8 mouse cellular contexts compared by ENCODE assay signal in the genomic region with DNA sequence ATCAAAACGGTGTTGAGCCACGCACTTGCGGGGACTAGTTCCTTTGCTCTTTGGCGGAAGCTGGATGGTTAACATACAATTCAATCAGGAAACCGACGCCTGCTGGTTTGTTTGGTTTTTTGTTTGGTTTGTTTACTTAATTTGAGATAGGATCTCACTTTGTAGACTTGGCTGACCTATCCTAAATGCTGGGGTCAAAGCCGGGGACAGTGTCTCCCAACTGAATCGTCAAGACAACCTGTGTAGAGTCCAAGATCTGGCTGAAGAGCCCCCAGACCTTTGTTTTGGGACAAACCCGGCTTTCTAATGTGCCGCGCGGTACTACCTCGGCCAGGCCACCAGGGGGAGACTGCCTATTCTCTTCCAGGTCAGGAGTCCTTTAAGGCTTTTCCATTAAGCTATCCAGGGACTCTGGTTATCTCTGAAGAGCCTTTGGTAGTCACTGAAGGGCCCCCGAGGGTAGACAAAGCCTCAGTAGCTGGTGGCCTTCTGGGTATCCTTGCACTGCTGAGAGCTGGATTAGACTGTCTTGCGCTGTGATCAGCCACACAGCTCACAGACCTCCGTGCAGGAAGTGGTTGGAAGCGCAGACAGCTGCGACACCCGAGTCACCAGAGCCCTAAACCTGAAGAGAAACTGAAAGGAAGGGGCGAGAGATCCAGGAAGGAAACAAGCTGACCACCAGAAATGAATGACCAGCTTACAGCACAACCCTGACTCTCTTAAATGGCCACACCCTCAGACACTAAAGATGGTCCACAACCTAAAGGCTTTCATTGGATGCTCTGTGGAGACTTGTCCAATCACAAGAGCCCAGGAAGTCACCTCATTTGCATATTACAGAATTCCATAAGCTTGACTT. TPM values are rescaled to one million over a fixed set of nuclear protein-coding genes. Genes with fewer than 3 reads are reported as not detected.
DNase-seq lines count a peak whose midpoint lies in the region; ATAC-seq lines count a peak whose summit lies in the region.

No protein-coding gene starts in this region.

- no peaks in the 10 kb centered on the region for H3K9me3 ChIP-seq in embryonic facial prominence, embryonic 14.5 days (ENCODE audit: control insufficient read depth, low read length)

- peak; percentile 53 to 82 for DNase-seq in adrenal gland, adult (ENCODE audit: inconsistent age in 2 of 2, low spot score in 1 of 2)
- no peak for DNase-seq in adrenal gland, postnatal 4 days (ENCODE audit: low spot score in 2 of 2)
- peak; percentile 68 for DNase-seq in adrenal gland, postnatal 10 days
- DNase-seq in embryonic facial prominence, embryonic 14.5 days (ENCODE audit: low spot score): peak; percentile 60
- DNase-seq in heart, postnatal 10 days: peak; percentile 57 to 78
- peak; percentile 61 to 75 for DNase-seq in kidney, postnatal 36 days
- peak; percentile 64 to 70 for DNase-seq in lung, postnatal 4 days
- DNase-seq in spleen, adult 12 weeks (ENCODE audit: low spot score): peak; percentile 80

- no peaks in the 10 kb centered on the region for H3K27me3 ChIP-seq in embryonic facial prominence, embryonic 14.5 days (replicated peaks; ENCODE audit: control insufficient read depth, insufficient read depth, low read length)

- H3K4me1 ChIP-seq in embryonic facial prominence, embryonic 14.5 days (ENCODE audit: control insufficient read depth, insufficient read depth, low read length): no peaks in the 10 kb centered on the region

- H3K27ac ChIP-seq in embryonic facial prominence, embryonic 14.5 days (replicated peaks; ENCODE audit: low read depth, low read length): no peak overlapping the region

- 35% methylated on average over 20 of the region's 20 CpGs for WGBS in embryonic facial prominence, embryonic 14.5 days

- no peak overlapping the region for H3K9ac ChIP-seq in embryonic facial prominence, embryonic 14.5 days (ENCODE audit: low read depth, low read length)

- H3K4me2 ChIP-seq in embryonic facial prominence, embryonic 14.5 days (ENCODE audit: low read depth, low read length): peak overlapping the region; percentile 37

- peak overlapping the region; percentile 16; the same call in 1 of the 2 replicates for H3K4me3 ChIP-seq in embryonic facial prominence, embryonic 14.5 days (ENCODE audit: low read depth, low read length)

- peak; percentile 64 for ATAC-seq in embryonic facial prominence, embryonic 14.5 days (ENCODE audit: low read depth)

- intact Hi-C loops in heart, postnatal 10 days (cut with DNase I): loop anchor here (5.0 kb wide), 1 partner anchor 369 kb away; no protein-coding TSS in a partner anchor

- peaks cover 21% of the 10 kb centered on the region for H3K36me3 ChIP-seq in embryonic facial prominence, embryonic 14.5 days (ENCODE audit: control insufficient read depth, insufficient read depth, low read length)

RNA-seq across cellular contexts. Expression of a gene that starts 10.3 kb away (rescaled TPM):
- 1 to 10 TPM; 2.7 to 4.9 TPM for total RNA-seq in adrenal gland, postnatal 4 days (2021)
- 1 to 10 TPM; 1.2 to 2.1 TPM for total RNA-seq in adrenal gland, postnatal 10 days (2021)
- polyA plus RNA-seq in embryonic facial prominence, embryonic 14.5 days (2014; fragmentation: Nextera tagmentation; extraction: Ambion mirVana): 0.07 TPM in 1 of 2 replicates, not detected in the other
- total RNA-seq in heart, postnatal 10 days (2021): under 1 TPM in 1 of 2 experiments, not detected in 1; 0.12 TPM

RNA-seq across cellular contexts. Expression of a gene that starts 10.7 kb away (rescaled TPM):
- total RNA-seq in adrenal gland, postnatal 4 days (2021): 100 to 1,000 TPM; 171 to 181 TPM
- total RNA-seq in adrenal gland, postnatal 10 days (2021): 100 to 1,000 TPM; 154 to 156 TPM
- 256 and 271 TPM in 2 replicates for polyA plus RNA-seq in embryonic facial prominence, embryonic 14.5 days (2014; fragmentation: Nextera tagmentation; extraction: Ambion mirVana)
- total RNA-seq in heart, postnatal 10 days (2021): 100 to 1,000 TPM; 162 to 173 TPM

RNA-seq across cellular contexts. Expression of a gene that starts 20.7 kb away (rescaled TPM):
- total RNA-seq in adrenal gland, postnatal 4 days (2021): 10 to 100 TPM; 58.4 to 77.5 TPM
- 10 to 100 TPM; 23.0 to 32.1 TPM for total RNA-seq in adrenal gland, postnatal 10 days (2021)
- polyA plus RNA-seq in embryonic facial prominence, embryonic 14.5 days (2014; fragmentation: Nextera tagmentation; extraction: Ambion mirVana): 14.9 and 20.8 TPM in 2 replicates
- total RNA-seq in heart, postnatal 10 days (2021): 10 to 100 TPM; 11.0 to 13.0 TPM

RNA-seq across cellular contexts. Expression of a gene that starts 24.0 kb away (rescaled TPM):
- 1 to 10 TPM; 7.3 to 8.9 TPM for total RNA-seq in adrenal gland, postnatal 4 days (2021)
- total RNA-seq in adrenal gland, postnatal 10 days (2021): 1 to 10 TPM; 4.7 to 6.7 TPM
- polyA plus RNA-seq in embryonic facial prominence, embryonic 14.5 days (2014; fragmentation: Nextera tagmentation; extraction: Ambion mirVana): 5.2 and 6.5 TPM in 2 replicates
- 1 to 10 TPM; 5.2 to 6.1 TPM for total RNA-seq in heart, postnatal 10 days (2021)

RNA-seq across cellular contexts. Expression of a gene that starts 26.5 kb away (rescaled TPM):
- 10 to 100 TPM; 47.6 to 64.4 TPM for total RNA-seq in adrenal gland, postnatal 4 days (2021)
- 10 to 100 TPM; 30.8 to 37.5 TPM for total RNA-seq in adrenal gland, postnatal 10 days (2021)
- 27.6 and 29.7 TPM in 2 replicates for polyA plus RNA-seq in embryonic facial prominence, embryonic 14.5 days (2014; fragmentation: Nextera tagmentation; extraction: Ambion mirVana)
- 10 to 100 TPM; 33.2 to 36.7 TPM for total RNA-seq in heart, postnatal 10 days (2021)

Comparison
In these comparisons a context has a peak if more than half of its experiments do, and no peak if none do; other contexts are left out.
1. DNase-seq: peak in adrenal gland, adult (2 of 2), adrenal gland, postnatal 10 days (single experiment), embryonic facial prominence, embryonic 14.5 days (single experiment), heart, postnatal 10 days (2 of 2), kidney, postnatal 36 days (2 of 2), lung, postnatal 4 days (2 of 2) and spleen, adult 12 weeks (single experiment); none in adrenal gland, postnatal 4 days (0 of 2).